ENCODE assay signal across 32 mouse cellular contexts in genomic region chr11:58379516-58379915, GRCm38 (mm10). TPM values are rescaled to one million over a fixed set of nuclear protein-coding genes. Genes with fewer than 3 reads are reported as not detected.
A peak's percentile ranks its signal among the peaks of the same experiment; 100 is the strongest.
DNase-seq lines count a peak whose midpoint lies in the region; ATAC-seq and TF ChIP-seq lines count a peak whose summit lies in the region.
"Had no signal": no experiment of that assay in that cellular context is flagged by ENCODE, and none has a peak within 500 bp of the region (broad histone marks: within the 10 kb centered on the region; RNA-seq: fewer than 3 reads in every experiment).

No protein-coding gene starts in this region.

- 77% methylated on average over 1 of the region's 1 CpGs for WGBS in intestine, embryonic 15.5 days
- WGBS in small intestine, adult 2 months: 27% methylated on average over 1 of the region's 1 CpGs

- peak; percentile 44; a peak in 2 of 4 replicates for TF ChIP-seq EP300 in MEL (IDR thresholded peaks at IDR 0.05; ENCODE audit: low read depth in 1 of 2, low read length in 2 of 2)

- no peaks in the 10 kb centered on the region for H3K79me2 ChIP-seq in MEL (ENCODE audit: control insufficient read depth, insufficient read depth, low read length, poor library complexity)

- peak; percentile 74 for DNase-seq in MEL (ENCODE audit: low read depth, low spot score)
- DNase-seq in yolk sac, embryonic 10.5 days (ENCODE audit: low spot score): peak; percentile 16
- no peak for DNase-seq in Muller cell, postnatal 12 days (ENCODE audit: inconsistent ontology term)
- DNase-seq in left cerebral cortex, adult 9 months (ENCODE audit: low spot score in 2 of 2): no peak
- no peak for DNase-seq in kidney, adult 18-20 months
- DNase-seq: adrenal gland, adult 8-10 months; adrenal gland, postnatal 36 days; B cell, adult 2 months; cerebellum, adult 18-20 months; cerebellum, adult 9-10 months; cerebellum, postnatal 14 days; gastrocnemius, postnatal 10 days; gastrocnemius, postnatal 36 days; heart, adult 2 months; heart, postnatal 14 days; heart, postnatal 4 days had no signal

- H3K9me3 ChIP-seq in MEL (replicated peaks; ENCODE audit: insufficient read depth, low read length): no peaks in the 10 kb centered on the region
- H3K9me3 ChIP-seq in intestine, embryonic 15.5 days: no peaks in the 10 kb centered on the region
- H3K9me3 ChIP-seq: forebrain, embryonic 10.5 days; forebrain, embryonic 15.5 days; heart, embryonic 10.5 days; heart, embryonic 13.5 days had no signal

- 0 out of 4 replicates have a peak, but pooled peaks cover 0 to 2% of the 10 kb centered on the region in 2 experiments for H3K36me3 ChIP-seq in MEL (ENCODE audit: control insufficient read depth in 1 of 2, insufficient read depth in 2 of 2, low read length in 2 of 2)
- H3K36me3 ChIP-seq in intestine, embryonic 15.5 days: no peaks in the 10 kb centered on the region
- H3K36me3 ChIP-seq in small intestine, adult 2 months (ENCODE audit: control insufficient read depth, insufficient read depth, low read length): peaks cover 30% of the 10 kb centered on the region
- H3K36me3 ChIP-seq: forebrain, embryonic 10.5 days; forebrain, embryonic 15.5 days; heart, embryonic 10.5 days; heart, embryonic 13.5 days had no signal

- no peak for ATAC-seq in intestine, embryonic 15.5 days
- ATAC-seq: forebrain, embryonic 15.5 days; hindbrain, postnatal 0 days; inflammation-experienced regulatory T-cells, adult 6 months had no signal

- peak overlapping the region; percentile 48 for H3K4me2 ChIP-seq in intestine, embryonic 15.5 days (replicated peaks)
- H3K4me2 ChIP-seq: forebrain, embryonic 15.5 days; heart, embryonic 13.5 days; hindbrain, embryonic 14.5 days had no signal

- TF ChIP-seq RAD21 in MEL (IDR thresholded peaks at IDR 0.05; ENCODE audit: low read depth, low read length): no peak

- TF ChIP-seq POLR2A in MEL (IDR thresholded peaks at IDR 0.05; ENCODE audit: control insufficient read depth in 1 of 2, insufficient read depth in 1 of 2, low read depth in 1 of 2, low read length in 2 of 2, poor library complexity in 1 of 2): no peak
- no peak for TF ChIP-seq POLR2A in small intestine, adult 2 months (IDR thresholded peaks at IDR 0.05; ENCODE audit: low read depth, low read length)

- H3K9ac ChIP-seq in MEL (ENCODE audit: control insufficient read depth, low read depth, low read length, poor library complexity, severe bottlenecking): no peak overlapping the region
- peak overlapping the region; percentile 22; the same call in 1 of the 2 replicates for H3K9ac ChIP-seq in intestine, embryonic 15.5 days
- H3K9ac ChIP-seq: forebrain, embryonic 15.5 days; heart, embryonic 13.5 days; hindbrain, embryonic 14.5 days had no signal

- H3K27ac ChIP-seq in MEL (ENCODE audit: control insufficient read depth, low read depth, low read length): no peak overlapping the region
- peak overlapping the region; percentile 51 for H3K27ac ChIP-seq in intestine, embryonic 15.5 days
- peak overlapping the region; percentile 81 for H3K27ac ChIP-seq in small intestine, adult 2 months (ENCODE audit: insufficient read depth, low read depth, low read length)
- H3K27ac ChIP-seq: forebrain, embryonic 10.5 days; forebrain, embryonic 15.5 days; heart, adult 2 months; heart, embryonic 10.5 days; heart, embryonic 13.5 days; hindbrain, embryonic 14.5 days; hindbrain, postnatal 0 days had no signal

- no peak for TF ChIP-seq CTCF in MEL (IDR thresholded peaks at IDR 0.05 in 2 of 3, conservative IDR thresholded peaks at IDR 0.05 in 1 of 3; ENCODE audit: control insufficient read depth in 1 of 3, insufficient read depth in 1 of 3, low read depth in 2 of 3, low read length in 3 of 3, poor library complexity in 1 of 3, severe bottlenecking in 1 of 3)
- TF ChIP-seq CTCF in small intestine, adult 2 months (IDR thresholded peaks at IDR 0.05; ENCODE audit: extremely low read depth, insufficient read length, insufficient replicate concordance, low read depth, low read length): no peak

- peaks cover 1 to 2% of the 10 kb centered on the region in 2 experiments; a peak in 2 of 4 replicates for H3K27me3 ChIP-seq in MEL (ENCODE audit: control insufficient read depth in 1 of 2, insufficient read depth in 2 of 2, low read length in 2 of 2)
- H3K27me3 ChIP-seq in intestine, embryonic 15.5 days (replicated peaks): no peaks in the 10 kb centered on the region
- no peaks in the 10 kb centered on the region for H3K27me3 ChIP-seq in small intestine, adult 2 months (ENCODE audit: control insufficient read depth, insufficient read depth, low read length)
- H3K27me3 ChIP-seq: forebrain, embryonic 15.5 days had no signal

- no peak overlapping the region for H3K4me3 ChIP-seq in MEL (ENCODE audit: control insufficient read depth in 1 of 2, insufficient read depth in 1 of 2, low read depth in 2 of 2, low read length in 2 of 2)
- H3K4me3 ChIP-seq in intestine, embryonic 15.5 days (replicated peaks): peak overlapping the region; percentile 35
- H3K4me3 ChIP-seq in small intestine, adult 2 months (ENCODE audit: low read depth, low read length): peak overlapping the region; percentile 78
- H3K4me3 ChIP-seq: forebrain, embryonic 10.5 days; forebrain, embryonic 15.5 days; heart, adult 2 months; heart, embryonic 10.5 days; heart, embryonic 13.5 days had no signal

- peaks cover 0 to 22% of the 10 kb centered on the region in 2 experiments; a peak in 3 of 4 replicates for H3K4me1 ChIP-seq in MEL (ENCODE audit: control insufficient read depth in 1 of 2, insufficient read depth in 2 of 2, low read length in 2 of 2)
- H3K4me1 ChIP-seq in intestine, embryonic 15.5 days (replicated peaks): 0 out of 2 replicates have a peak, but pooled peaks cover 4% of the 10 kb centered on the region
- H3K4me1 ChIP-seq in small intestine, adult 2 months (ENCODE audit: control insufficient read depth, insufficient read depth, insufficient read length, low read length): peaks cover 20% of the 10 kb centered on the region
- H3K4me1 ChIP-seq: forebrain, embryonic 10.5 days; forebrain, embryonic 15.5 days; heart, embryonic 10.5 days; heart, embryonic 13.5 days had no signal

TF ChIP-seq in MEL, 35 proteins besides CTCF, POLR2A, EP300 and RAD21 (continues in another document):
- TF ChIP-seq ZKSCAN1 (IDR thresholded peaks at IDR 0.05; ENCODE audit: low read depth, low read length) (no peak), ZC3H11A (IDR thresholded peaks at IDR 0.05; ENCODE audit: low read depth, low read length) (no peak), GATA1 (IDR thresholded peaks at IDR 0.05; ENCODE audit: low read depth, low read length) (peak; percentile 64), MYB (IDR thresholded peaks at IDR 0.05; ENCODE audit: low read depth, low read length) (no peak), MXI1 (IDR thresholded peaks at IDR 0.05; ENCODE audit: low read depth, low read length) (0 out of 2 replicates have a peak, but pooled peaks have one; percentile 15), E2F4 (IDR thresholded peaks at IDR 0.05; ENCODE audit: borderline replicate concordance, low read depth, low read length) (no peak), MYC (IDR thresholded peaks at IDR 0.05; ENCODE audit: low read depth, low read length) (no peak), ZMIZ1 (IDR thresholded peaks at IDR 0.05; ENCODE audit: low read depth, low read length) (no peak), TCF12 (IDR thresholded peaks at IDR 0.05; ENCODE audit: low read depth, low read length) (no peak), MAFK (IDR thresholded peaks at IDR 0.05; ENCODE audit: borderline replicate concordance, low read depth, low read length) (no peak), SMC3 (IDR thresholded peaks at IDR 0.05; ENCODE audit: low read depth, low read length) (no peak), ETS1 (IDR thresholded peaks at IDR 0.05; ENCODE audit: low read depth, low read length) (0 out of 2 replicates have a peak, but pooled peaks have one; percentile 35), USF2 (IDR thresholded peaks at IDR 0.05; ENCODE audit: borderline replicate concordance in 1 of 2, insufficient read depth in 1 of 2, low read depth in 1 of 2, low read length in 2 of 2) (no peak), TAL1 (IDR thresholded peaks at IDR 0.05; ENCODE audit: low read length) (peak; percentile 20; the same call in 1 of the 2 replicates), RCOR1 (IDR thresholded peaks at IDR 0.05; ENCODE audit: low read depth, low read length) (peak; percentile 37)

RNA-seq across cellular contexts. Expression of gene Lypd8, which starts 0.7 kb away (rescaled TPM):
- 0.19 TPM in 1 of 2 replicates, not detected in the other for total RNA-seq in MEL (2012; rRNA removed)
- polyA plus RNA-seq in MEL (2012; ENCODE audit: insufficient read depth in 1 of 2, insufficient read length in 2 of 2, low read depth in 1 of 2, low replicate concordance in 2 of 2, missing spikeins in 1 of 2): under 1 TPM in 1 of 2 experiments, not detected in 1; 0.31 TPM
- polyA plus RNA-seq in intestine, embryonic 15.5 days (2015; fragmentation: Nextera tagmentation; extraction: Ambion mirVana): 874 and 977 TPM in 2 replicates
- polyA plus RNA-seq in small intestine, adult 2 months (2012; rRNA removed): 1,520 and 2,382 TPM in 2 replicates
- total RNA-seq: adrenal gland, adult 8-10 months; adrenal gland, postnatal 36 days; CH12.LX; gastrocnemius, adult 18-20 months; gastrocnemius, postnatal 10 days; gastrocnemius, postnatal 36 days; granulocyte monocyte progenitor cell, adult 5-6 weeks; heart, adult 2 months; heart, postnatal 14 days; heart, postnatal 4 days; hindbrain, postnatal 0 days had no signal
- polyA plus RNA-seq: embryonic facial prominence, embryonic 11.5 days; embryonic facial prominence, embryonic 14.5 days; forebrain, embryonic 10.5 days; heart, embryonic 10.5 days; heart, embryonic 13.5 days; hindbrain, embryonic 11.5 days; hindbrain, embryonic 14.5 days; hindbrain, postnatal 0 days; inflammation-experienced regulatory T-cells, adult 6 months had no signal

RNA-seq across cellular contexts. Expression of gene 1810065E05Rik, which starts 41.4 kb away (rescaled TPM):
- not detected in 2 replicates for total RNA-seq in MEL (2012; rRNA removed)
- polyA plus RNA-seq in MEL (2012; ENCODE audit: insufficient read depth in 1 of 2, insufficient read length in 2 of 2, low read depth in 1 of 2, low replicate concordance in 2 of 2, missing spikeins in 1 of 2): not detected
- polyA plus RNA-seq in intestine, embryonic 15.5 days (2015; fragmentation: Nextera tagmentation; extraction: Ambion mirVana): 0.20 TPM in 1 of 2 replicates, not detected in the other
- 0.63 and 1.0 TPM in 2 replicates for polyA plus RNA-seq in small intestine, adult 2 months (2012; rRNA removed)
- total RNA-seq: adrenal gland, adult 8-10 months; adrenal gland, postnatal 36 days; CH12.LX; gastrocnemius, adult 18-20 months; gastrocnemius, postnatal 10 days; gastrocnemius, postnatal 36 days; granulocyte monocyte progenitor cell, adult 5-6 weeks; heart, adult 2 months; heart, postnatal 14 days; heart, postnatal 4 days; hindbrain, postnatal 0 days had no signal
- polyA plus RNA-seq: embryonic facial prominence, embryonic 11.5 days; embryonic facial prominence, embryonic 14.5 days; forebrain, embryonic 10.5 days; forebrain, embryonic 15.5 days; heart, adult 2 months; heart, embryonic 10.5 days; heart, embryonic 13.5 days; heart, embryonic 16.5 days; hindbrain, embryonic 11.5 days; hindbrain, embryonic 14.5 days; hindbrain, postnatal 0 days; inflammation-experienced regulatory T-cells, adult 6 months had no signal

RNA-seq across cellular contexts. Expression of gene Sh3bp5l, which starts 49.0 kb away (rescaled TPM):
- total RNA-seq in MEL (2012; rRNA removed): 27.3 and 31.7 TPM in 2 replicates
- 10 to 100 TPM in 1 of 2 experiments, not detected in 1; 32.8 TPM for polyA plus RNA-seq in MEL (2012; ENCODE audit: insufficient read depth in 1 of 2, insufficient read length in 2 of 2, low read depth in 1 of 2, low replicate concordance in 2 of 2, missing spikeins in 1 of 2)
- 28.5 and 28.6 TPM in 2 replicates for polyA plus RNA-seq in intestine, embryonic 15.5 days (2015; fragmentation: Nextera tagmentation; extraction: Ambion mirVana)
- polyA plus RNA-seq in small intestine, adult 2 months (2012; rRNA removed): 14.9 and 22.7 TPM in 2 replicates

RNA-seq across cellular contexts. Expression of gene Zfp672, which starts 49.4 kb away (rescaled TPM):
- 27.2 and 39.5 TPM in 2 replicates for total RNA-seq in MEL (2012; rRNA removed)
- polyA plus RNA-seq in MEL (2012; ENCODE audit: insufficient read depth in 1 of 2, insufficient read length in 2 of 2, low read depth in 1 of 2, low replicate concordance in 2 of 2, missing spikeins in 1 of 2): 10 to 100 TPM in 1 of 2 experiments, not detected in 1; 22.6 TPM
- 37.0 and 42.7 TPM in 2 replicates for polyA plus RNA-seq in intestine, embryonic 15.5 days (2015; fragmentation: Nextera tagmentation; extraction: Ambion mirVana)
- polyA plus RNA-seq in small intestine, adult 2 months (2012; rRNA removed): 17.5 and 17.8 TPM in 2 replicates

RNA-seq across cellular contexts. Expression of gene Gm12253, which starts 52.8 kb away (rescaled TPM):
- total RNA-seq in MEL (2012; rRNA removed): not detected in 2 replicates
- polyA plus RNA-seq in MEL (2012; ENCODE audit: insufficient read depth in 1 of 2, insufficient read length in 2 of 2, low read depth in 1 of 2, low replicate concordance in 2 of 2, missing spikeins in 1 of 2): 100 to 1,000 TPM in 1 of 2 experiments, not detected in 1; 109 TPM
- not detected in 2 replicates for polyA plus RNA-seq in intestine, embryonic 15.5 days (2015; fragmentation: Nextera tagmentation; extraction: Ambion mirVana)
- not detected in 2 replicates for polyA plus RNA-seq in small intestine, adult 2 months (2012; rRNA removed)
- total RNA-seq: adrenal gland, adult 8-10 months; adrenal gland, postnatal 36 days; CH12.LX; gastrocnemius, adult 18-20 months; gastrocnemius, postnatal 10 days; gastrocnemius, postnatal 36 days; granulocyte monocyte progenitor cell, adult 5-6 weeks; heart, adult 2 months; heart, postnatal 14 days; heart, postnatal 4 days; hindbrain, postnatal 0 days had no signal
- polyA plus RNA-seq: embryonic facial prominence, embryonic 11.5 days; embryonic facial prominence, embryonic 14.5 days; forebrain, embryonic 10.5 days; forebrain, embryonic 15.5 days; heart, adult 2 months; heart, embryonic 10.5 days; heart, embryonic 13.5 days; heart, embryonic 16.5 days; hindbrain, embryonic 11.5 days; hindbrain, embryonic 14.5 days; hindbrain, postnatal 0 days; inflammation-experienced regulatory T-cells, adult 6 months had no signal

Comparison
In these comparisons a context has a peak if more than half of its experiments do, and no peak if none do; other contexts are left out.
1. DNase-seq: peak in MEL (single experiment) and yolk sac, embryonic 10.5 days (single experiment); none in Muller cell, postnatal 12 days (single experiment), left cerebral cortex, adult 9 months (0 of 2) and kidney, adult 18-20 months (single experiment).
2. H3K4me3 ChIP-seq: peak in intestine, embryonic 15.5 days (single experiment) and small intestine, adult 2 months (single experiment); none in MEL (0 of 2).
3. RNA of gene Lypd8, which starts 0.7 kb away (polyA plus RNA-seq): 1,520 to 2,382 TPM in small intestine, adult 2 months and 874 to 977 TPM in intestine, embryonic 15.5 days; 0.31 TPM in MEL; every median in the first group is over 100 times any median in the second.